Mouse (Mus musculus) brain, embryonic 14.5 days (tissue): ENCODE data around the gene Trpm3.

ENCODE experiments used
- CTCF ChIP-seq: fragments of 200-500 bp; IDR thresholded peaks from 2 replicates; pipeline ENCODE4 v1.5.1; 2012; ENCODE audit warnings: inconsistent platforms, mild to moderate bottlenecking, moderate library complexity, borderline replicate concordance; ENCODE audit not compliant: insufficient read depth, insufficient read length; ENCODE audit errors: extremely low read depth
- POLR2A ChIP-seq: fragments of 200-500 bp; IDR thresholded peaks from 2 replicates; pipeline ENCODE4 v1.6.1; 2012; ENCODE audit warnings: mild to moderate bottlenecking, inconsistent platforms, borderline replicate concordance; ENCODE audit not compliant: poor library complexity, insufficient read depth, insufficient read length, severe bottlenecking; ENCODE audit errors: extremely low read depth

GRCm38 (mm10) chr19:22284651-22285050 is 145.8 kb downstream of the Trpm3 start:
- TF ChIP-seq CTCF (no peak), POLR2A (no peak)
